Mouse (Mus musculus) MEL (cell line): ENCODE measurements at regions not wholly inside any gene's neighbourhood (a gene's known extent, or its start where the extent isn't known, plus 50 kb on each side); places are given as distances from the start of the nearest gene placed in this dataset.
A peak's percentile ranks its signal among the peaks of the same experiment; 100 is the strongest.

Experiments
- DNase-seq: peaks from one replicate; pipeline ENCODE4 v3.0.0; 2011; ENCODE audit warnings: low read depth, low spot score
- H3K27ac ChIP-seq: 2 replicates; pipeline ENCODE4 v1.5.1; 2012; ENCODE audit warnings: low read depth, mild to moderate bottlenecking, control low read depth, low read length, moderate library complexity; ENCODE audit not compliant: control insufficient read depth
- H3K27me3 ChIP-seq, 2 experiments: fragments of 150-350 bp in 1 of 2; sonication (generic) in 1 of 2; 2 replicates each; pipeline ENCODE4 v1.6.1; 2012; ENCODE audit warnings: low read length in 2 of 2, mild to moderate bottlenecking in 2 of 2, improper control_type of control experiment in 1 of 2, moderate library complexity in 1 of 2; ENCODE audit not compliant: insufficient read depth in 2 of 2, control insufficient read depth in 1 of 2
- H3K36me3 ChIP-seq, 2 experiments: 2 replicates each; pipeline ENCODE4 v1.6.1; 2012 to 2014; ENCODE audit warnings: low read length in 2 of 2, improper control_type of control experiment in 1 of 2, inconsistent platforms in 1 of 2, mild to moderate bottlenecking in 1 of 2; ENCODE audit not compliant: insufficient read depth in 2 of 2, control insufficient read depth in 1 of 2
- H3K4me1 ChIP-seq, 2 experiments: fragments of 150-350 bp in 1 of 2; sonication (generic) in 1 of 2; 2 replicates each; pipeline ENCODE4 v1.6.1; 2012; ENCODE audit warnings: low read length in 2 of 2, improper control_type of control experiment in 1 of 2, mild to moderate bottlenecking in 1 of 2; ENCODE audit not compliant: insufficient read depth in 2 of 2, control insufficient read depth in 1 of 2
- H3K4me3 ChIP-seq, 2 experiments: fragments of 150-350 bp in 1 of 2; sonication (generic) in 1 of 2; 2 replicates each; pipeline ENCODE4 v1.5.1; 2012; ENCODE audit warnings: low read depth in 2 of 2, low read length in 2 of 2, mild to moderate bottlenecking in 2 of 2, moderate library complexity in 2 of 2, control low read depth in 1 of 2, improper control_type of control experiment in 1 of 2; ENCODE audit not compliant: control insufficient read depth in 1 of 2, insufficient read depth in 1 of 2
- H3K79me2 ChIP-seq: 2 replicates; pipeline ENCODE4 v1.6.1; 2012; ENCODE audit warnings: mild to moderate bottlenecking, low read length, moderate library complexity; ENCODE audit not compliant: control insufficient read depth, poor library complexity, insufficient read depth
- H3K9ac ChIP-seq: 2 replicates; pipeline ENCODE4 v1.6.1; 2012; ENCODE audit warnings: low read depth, mild to moderate bottlenecking, control low read depth, low read length, moderate library complexity; ENCODE audit not compliant: control insufficient read depth, poor library complexity, severe bottlenecking
- H3K9me3 ChIP-seq: fragments of 150-350 bp; sonication (generic); replicated peaks from 2 replicates; pipeline ENCODE4 v1.6.1; 2012; ENCODE audit warnings: mild to moderate bottlenecking, low read length, improper control_type of control experiment, moderate library complexity; ENCODE audit not compliant: insufficient read depth
- CHD1 ChIP-seq: IDR thresholded peaks from 2 replicates; pipeline ENCODE4 v1.6.1; 2012; ENCODE audit warnings: low read depth, mild to moderate bottlenecking, inconsistent platforms, low read length, improper control_type of control experiment
- CHD2 ChIP-seq: IDR thresholded peaks from 2 replicates; pipeline ENCODE4 v1.6.1; 2011; ENCODE audit warnings: low read length, improper control_type of control experiment
- CTCF ChIP-seq, 3 experiments: IDR thresholded peaks in 2 of 3; conservative IDR thresholded peaks in 1 of 3; 2 replicates each; pipeline ENCODE4 v1.5.1; 2011 to 2012; ENCODE audit warnings: low read length in 3 of 3, low read depth in 2 of 3, mild to moderate bottlenecking in 2 of 3, improper control_type of control experiment in 1 of 3, inconsistent platforms in 1 of 3, mixed read lengths in 1 of 3, moderate library complexity in 1 of 3; ENCODE audit not compliant: control insufficient read depth in 1 of 3, insufficient read depth in 1 of 3, poor library complexity in 1 of 3, severe bottlenecking in 1 of 3
- EP300 ChIP-seq, 2 experiments: IDR thresholded peaks; 2 replicates each; pipeline ENCODE4 v1.6.1; 2011; ENCODE audit warnings: improper control_type of control experiment in 2 of 2, low read length in 2 of 2, low read depth in 1 of 2, mild to moderate bottlenecking in 1 of 2
- ETS1 ChIP-seq: IDR thresholded peaks from 2 replicates; pipeline ENCODE4 v1.6.1; 2012; ENCODE audit warnings: low read depth, mild to moderate bottlenecking, inconsistent platforms, low read length, improper control_type of control experiment, moderate library complexity
- GABPA ChIP-seq: IDR thresholded peaks from 2 replicates; pipeline ENCODE4 v1.6.1; 2012; ENCODE audit warnings: low read depth, mild to moderate bottlenecking, inconsistent platforms, low read length, improper control_type of control experiment, moderate library complexity
- HCFC1 ChIP-seq: IDR thresholded peaks from 2 replicates; pipeline ENCODE4 v1.6.1; 2012; ENCODE audit warnings: low read depth, mild to moderate bottlenecking, inconsistent platforms, low read length, improper control_type of control experiment, moderate library complexity
- KAT2A ChIP-seq: conservative IDR thresholded peaks from 2 replicates; pipeline ENCODE4 v1.6.1; 2012; ENCODE audit warnings: low read depth, low read length, improper control_type of control experiment, inconsistent platforms
- MAX ChIP-seq: IDR thresholded peaks from 2 replicates; pipeline ENCODE4 v1.6.1; 2011; ENCODE audit warnings: low read length, improper control_type of control experiment
- MAZ ChIP-seq: IDR thresholded peaks from 2 replicates; pipeline ENCODE4 v1.6.1; 2012; ENCODE audit warnings: low read depth, mild to moderate bottlenecking, inconsistent platforms, low read length, improper control_type of control experiment
- MYB ChIP-seq: IDR thresholded peaks from 2 replicates; pipeline ENCODE4 v1.6.1; 2011; ENCODE audit warnings: mild to moderate bottlenecking, low read depth, low read length, improper control_type of control experiment
- MYC ChIP-seq: IDR thresholded peaks from 2 replicates; pipeline ENCODE4 v1.6.1; 2011; ENCODE audit warnings: low read depth, mild to moderate bottlenecking, low read length, improper control_type of control experiment, moderate library complexity
- NRF1 ChIP-seq: IDR thresholded peaks from 2 replicates; pipeline ENCODE4 v1.6.1; 2014; ENCODE audit warnings: low read depth, mild to moderate bottlenecking, inconsistent platforms, low read length, improper control_type of control experiment, moderate library complexity; ENCODE audit not compliant: poor library complexity, insufficient read depth, severe bottlenecking
- POLR2A ChIP-seq, 2 experiments: IDR thresholded peaks; 2 replicates each; pipeline ENCODE4 v1.6.1; 2011 to 2012; ENCODE audit warnings: low read length in 2 of 2, mild to moderate bottlenecking in 2 of 2, control low read depth in 1 of 2, improper control_type of control experiment in 1 of 2, low read depth in 1 of 2, moderate library complexity in 1 of 2; ENCODE audit not compliant: control insufficient read depth in 1 of 2, insufficient read depth in 1 of 2, poor library complexity in 1 of 2
- RAD21 ChIP-seq: IDR thresholded peaks from 2 replicates; pipeline ENCODE4 v1.6.1; 2011; ENCODE audit warnings: mild to moderate bottlenecking, low read depth, low read length, improper control_type of control experiment
- RCOR1 ChIP-seq: IDR thresholded peaks from 2 replicates; pipeline ENCODE4 v1.6.1; 2012; ENCODE audit warnings: low read depth, mild to moderate bottlenecking, inconsistent platforms, low read length, improper control_type of control experiment
- SIN3A ChIP-seq: IDR thresholded peaks from 2 replicates; pipeline ENCODE4 v1.6.1; 2012; ENCODE audit warnings: low read length, improper control_type of control experiment, inconsistent platforms
- SMC3 ChIP-seq: IDR thresholded peaks from 2 replicates; pipeline ENCODE4 v1.6.1; 2011; ENCODE audit warnings: low read depth, low read length, improper control_type of control experiment
- TBP ChIP-seq: IDR thresholded peaks from 2 replicates; pipeline ENCODE4 v1.8.0; 2011; ENCODE audit warnings: low read depth, low read length, improper control_type of control experiment
- TCF12 ChIP-seq: IDR thresholded peaks from 2 replicates; pipeline ENCODE4 v1.6.1; 2014; ENCODE audit warnings: low read depth, mild to moderate bottlenecking, inconsistent platforms, low read length, improper control_type of control experiment, moderate library complexity
- UBTF ChIP-seq: IDR thresholded peaks from 2 replicates; pipeline ENCODE4 v1.6.1; 2012; ENCODE audit warnings: low read depth, mild to moderate bottlenecking, inconsistent platforms, low read length, improper control_type of control experiment, moderate library complexity, borderline replicate concordance; ENCODE audit not compliant: insufficient read depth
- USF1 ChIP-seq: IDR thresholded peaks from 2 replicates; pipeline ENCODE4 v1.6.1; 2014; ENCODE audit warnings: low read depth, mild to moderate bottlenecking, inconsistent platforms, low read length, improper control_type of control experiment, moderate library complexity
- ZC3H11A ChIP-seq: IDR thresholded peaks from 2 replicates; pipeline ENCODE4 v1.6.1; 2012; ENCODE audit warnings: low read depth, mild to moderate bottlenecking, inconsistent platforms, low read length, improper control_type of control experiment
- ZKSCAN1 ChIP-seq: IDR thresholded peaks from 2 replicates; pipeline ENCODE4 v1.6.1; 2012; ENCODE audit warnings: low read depth, mild to moderate bottlenecking, inconsistent platforms, low read length, improper control_type of control experiment, moderate library complexity
- ZMIZ1 ChIP-seq: IDR thresholded peaks from 2 replicates; pipeline ENCODE4 v1.6.1; 2012; ENCODE audit warnings: low read depth, mild to moderate bottlenecking, inconsistent platforms, low read length, improper control_type of control experiment, moderate library complexity
- ZNF384 ChIP-seq: IDR thresholded peaks from 2 replicates; pipeline ENCODE4 v1.6.1; 2012; ENCODE audit warnings: low read depth, mild to moderate bottlenecking, inconsistent platforms, low read length, improper control_type of control experiment

GRCm38 (mm10) chr12:54352963-54353606, 149.4 kb upstream of the Egln3 start:
- Histone ChIP-seq H3K79me2 (no peaks in the 10 kb centered on the region), H3K27ac (no peak overlapping the region), H3K9ac (no peak overlapping the region), H3K27me3 (no peaks in the 10 kb centered on the region), H3K4me3 (no peak overlapping the region), H3K36me3 (no peaks in the 10 kb centered on the region), H3K4me1 (no peaks in the 10 kb centered on the region), H3K9me3 (no peaks in the 10 kb centered on the region)
- DNase-seq, result peak; percentile 30
- TF ChIP-seq RAD21, result peak; percentile 83
- TF ChIP-seq CHD2, result no peak
- TF ChIP-seq ZC3H11A, result peak; percentile 90
- no peak for TF ChIP-seq ZKSCAN1
- TF ChIP-seq ZNF384, result 0 out of 2 replicates have a peak, but pooled peaks have one; percentile 8
- no peak for TF ChIP-seq MYB
- no peak for TF ChIP-seq POLR2A (IDR thresholded peaks at IDR 0.05; ENCODE audit: control insufficient read depth in 1 of 2, insufficient read depth in 1 of 2, low read depth in 1 of 2, low read length in 2 of 2, poor library complexity in 1 of 2)
- no peak for TF ChIP-seq MAX
- peak; percentile 94 for TF ChIP-seq SMC3
- TF ChIP-seq TBP, result no peak
- TF ChIP-seq CTCF (IDR thresholded peaks at IDR 0.05 in 2 of 3, conservative IDR thresholded peaks at IDR 0.05 in 1 of 3; ENCODE audit: control insufficient read depth in 1 of 3, insufficient read depth in 1 of 3, low read depth in 2 of 3, low read length in 3 of 3, poor library complexity in 1 of 3, severe bottlenecking in 1 of 3), result peak in 1 of 3 experiments; percentile 74; a peak in 2 of 6 replicates
- TF ChIP-seq HCFC1, result no peak
- no peak for TF ChIP-seq MAZ

- Histone ChIP-seq H3K4me1 (no peaks in the 10 kb centered on the region), H3K27me3 (no peaks in the 10 kb centered on the region; a peak in 2 of 4 replicates), H3K4me3 (no peak overlapping the region), H3K9me3 (no peaks in the 10 kb centered on the region), H3K36me3 (no peaks in the 10 kb centered on the region), H3K27ac (no peak overlapping the region), H3K79me2 (no peaks in the 10 kb centered on the region), H3K9ac (no peak overlapping the region)
- TF ChIP-seq RCOR1 (no peak), TCF12 (no peak), EP300 (IDR thresholded peaks at IDR 0.05; ENCODE audit: low read depth in 1 of 2, low read length in 2 of 2) (no peak), SIN3A (no peak), ETS1 (no peak), CHD2 (no peak), GABPA (no peak), UBTF (no peak), USF1 (no peak), NRF1 (no peak), ZC3H11A (no peak), CHD1 (no peak), MYC (no peak), MAX (no peak), ZMIZ1 (no peak), POLR2A (IDR thresholded peaks at IDR 0.05; ENCODE audit: control insufficient read depth in 1 of 2, insufficient read depth in 1 of 2, low read depth in 1 of 2, low read length in 2 of 2, poor library complexity in 1 of 2) (no peak), KAT2A (no peak), MAZ (no peak)
- DNase-seq, result no peak
Measured at GRCm38 (mm10) chr12:54350293-54350692, 146.6 kb upstream of the Egln3 start.
